Mouse (Mus musculus): ENCODE results near the gene Themis. TPM values are rescaled to one million over a fixed set of nuclear protein-coding genes. Genes with fewer than 3 reads are reported as not detected.

Gene Themis
- polyA plus RNA-seq (2021) = not detected

GRCm38 (mm10) chr10:28668261-28668660, at the start of gene Themis:
Gene Themis, plus strand, starts transcription at chr10:28668360.
- CTCF ChIA-PET = interaction anchor here (1.1 to 1.6 kb wide), 2 partner anchors 9 kb away, joined by 3 to 4 read pairs; no protein-coding TSS in a partner anchor
- DNase-seq (ENCODE audit: low read depth, low spot score) (no peak), ATAC-seq (no peak)
- in situ Hi-C loops (cut with MboI; ENCODE audit: low pct_unique_long_range_greater_than_20kb) = no loop called here
- no peak for TF ChIP-seq CTCF (IDR thresholded peaks at IDR 0.05)
- POLR2A ChIA-PET = no interaction called here
- peaks cover 15% of the 10 kb centered on the region for H3K27me3 ChIP-seq

- POLR2A ChIA-PET = interaction anchor here (0.6 kb wide), 1 partner anchor 159 kb away, joined by 3 read pairs; no protein-coding TSS in a partner anchor
- ATAC-seq = no peak
- CTCF ChIA-PET = interaction anchor here (1.0 kb wide), 1 partner anchor 8 kb away, joined by 3 read pairs; no protein-coding TSS in a partner anchor
- no peak for TF ChIP-seq CTCF (IDR thresholded peaks at IDR 0.05)
- DNase-seq (ENCODE audit: low read depth, low spot score) = no peak
- in situ Hi-C loops (cut with MboI; ENCODE audit: low pct_unique_long_range_greater_than_20kb) = no loop called here
- peaks cover 11% of the 10 kb centered on the region for H3K27me3 ChIP-seq
Measured at GRCm38 (mm10) chr10:28619415-28619814, 48.7 kb upstream of the Themis start.

GRCm38 (mm10) chr10:28636096-28636495, 32.1 kb upstream of the Themis start:
- DNase-seq (ENCODE audit: low read depth, low spot score) = no peak
- ChIA-PET POLR2A (no interaction called here), CTCF (no interaction called here)
- no peak for ATAC-seq
- no peak for TF ChIP-seq CTCF (IDR thresholded peaks at IDR 0.05)
- in situ Hi-C loops (cut with MboI; ENCODE audit: low pct_unique_long_range_greater_than_20kb) = no loop called here
- peaks cover 13% of the 10 kb centered on the region for H3K27me3 ChIP-seq

GRCm38 (mm10) chr10:28641887-28642286, 26.3 kb upstream of the Themis start:
- ATAC-seq (no peak), DNase-seq (ENCODE audit: low read depth, low spot score) (no peak)
- ChIA-PET POLR2A (no interaction called here), CTCF (no interaction called here)
- in situ Hi-C loops (cut with MboI; ENCODE audit: low pct_unique_long_range_greater_than_20kb) = no loop called here
- TF ChIP-seq CTCF (IDR thresholded peaks at IDR 0.05) = no peak
- H3K27me3 ChIP-seq = peaks cover 12% of the 10 kb centered on the region

GRCm38 (mm10) chr10:28647855-28648254, 20.3 kb upstream of the Themis start:
- peaks cover 9% of the 10 kb centered on the region for H3K27me3 ChIP-seq
- DNase-seq (ENCODE audit: low read depth, low spot score) (no peak), ATAC-seq (no peak)
- in situ Hi-C loops (cut with MboI; ENCODE audit: low pct_unique_long_range_greater_than_20kb) = no loop called here
- CTCF ChIA-PET = interaction anchor here (0.8 to 1.5 kb wide), 2 partner anchors 10 to 21 kb away, joined by 3 read pairs; no protein-coding TSS in a partner anchor
- POLR2A ChIA-PET = no interaction called here
- TF ChIP-seq CTCF (IDR thresholded peaks at IDR 0.05) = no peak

- ChIA-PET POLR2A (no interaction called here), CTCF (no interaction called here)
- TF ChIP-seq CTCF (IDR thresholded peaks at IDR 0.05) = no peak
Measured at GRCm38 (mm10) chr10:28649109-28649899, 18.9 kb upstream of the Themis start.

GRCm38 (mm10) chr10:28649900-28650160, 18.3 kb upstream of the Themis start:
- DNase-seq (ENCODE audit: low read depth, low spot score) = no peak
- no peak for TF ChIP-seq CTCF (IDR thresholded peaks at IDR 0.05)
- no peak for ATAC-seq
- CTCF ChIA-PET = no interaction called here
- H3K27me3 ChIP-seq = peaks cover 17% of the 10 kb centered on the region
- POLR2A ChIA-PET = no interaction called here
- in situ Hi-C loops (cut with MboI; ENCODE audit: low pct_unique_long_range_greater_than_20kb) = no loop called here

More at GRCm38 (mm10) chr10:28649109-28649899, 18.9 kb upstream of the Themis start:
- in situ Hi-C loops (cut with MboI; ENCODE audit: low pct_unique_long_range_greater_than_20kb) = no loop called here
- ATAC-seq (no peak), DNase-seq (ENCODE audit: low read depth, low spot score) (no peak)
- H3K27me3 ChIP-seq = peaks cover 12% of the 10 kb centered on the region

GRCm38 (mm10) chr10:28651910-28652309, 16.2 kb upstream of the Themis start:
- TF ChIP-seq CTCF (IDR thresholded peaks at IDR 0.05) = no peak
- CTCF ChIA-PET = interaction anchor here (0.9 kb wide), 1 partner anchor 18 kb away, joined by 3 read pairs; no protein-coding TSS in a partner anchor

GRCm38 (mm10) chr10:28654733-28655132, 13.4 kb upstream of the Themis start:
- peaks cover 27% of the 10 kb centered on the region for H3K27me3 ChIP-seq
- TF ChIP-seq CTCF (IDR thresholded peaks at IDR 0.05) = no peak
- ChIA-PET CTCF (no interaction called here), POLR2A (no interaction called here)
- in situ Hi-C loops (cut with MboI; ENCODE audit: low pct_unique_long_range_greater_than_20kb) = no loop called here
- ATAC-seq (no peak), DNase-seq (ENCODE audit: low read depth, low spot score) (no peak)

More at GRCm38 (mm10) chr10:28651910-28652309, 16.2 kb upstream of the Themis start:
- ATAC-seq = no peak
- peaks cover 18% of the 10 kb centered on the region for H3K27me3 ChIP-seq
- POLR2A ChIA-PET = no interaction called here
- DNase-seq (ENCODE audit: low read depth, low spot score) = no peak
- in situ Hi-C loops (cut with MboI; ENCODE audit: low pct_unique_long_range_greater_than_20kb) = no loop called here

- DNase-seq (ENCODE audit: low read depth, low spot score) (no peak), ATAC-seq (no peak)
- in situ Hi-C loops (cut with MboI; ENCODE audit: low pct_unique_long_range_greater_than_20kb) = no loop called here
- peaks cover 14% of the 10 kb centered on the region for H3K27me3 ChIP-seq
- ChIA-PET CTCF (no interaction called here), POLR2A (no interaction called here)
- TF ChIP-seq CTCF (IDR thresholded peaks at IDR 0.05) = no peak
Measured at GRCm38 (mm10) chr10:28665141-28665540, 3.0 kb upstream of the Themis start.

GRCm38 (mm10) chr10:28673931-28674330, 5.8 kb downstream of the Themis start:
- ChIA-PET CTCF (no interaction called here), POLR2A (no interaction called here)
- no peak for ATAC-seq
- no peak for DNase-seq (ENCODE audit: low read depth, low spot score)
- in situ Hi-C loops (cut with MboI; ENCODE audit: low pct_unique_long_range_greater_than_20kb) = no loop called here
- TF ChIP-seq CTCF (IDR thresholded peaks at IDR 0.05) = no peak
- peaks cover 12% of the 10 kb centered on the region for H3K27me3 ChIP-seq

- POLR2A ChIA-PET = no interaction called here
- peaks cover 7% of the 10 kb centered on the region for H3K27me3 ChIP-seq
- no peak for TF ChIP-seq CTCF (IDR thresholded peaks at IDR 0.05)
- in situ Hi-C loops (cut with MboI; ENCODE audit: low pct_unique_long_range_greater_than_20kb) = no loop called here
- ATAC-seq (no peak), DNase-seq (ENCODE audit: low read depth, low spot score) (no peak)
- CTCF ChIA-PET = no interaction called here
Measured at GRCm38 (mm10) chr10:28675337-28675736, 7.2 kb downstream of the Themis start.

Measured in Patski (cell line).